Mouse (Mus musculus) MEL (cell line): Measurements from ENCODE around the gene Cox6b2. TPM values are rescaled to one million over a fixed set of nuclear protein-coding genes. Genes with fewer than 3 reads are reported as not detected.

Experiments used
- DNase-seq: peaks from one replicate; pipeline ENCODE4 v3.0.0; 2011; ENCODE audit warnings: low read depth, low spot score
- H3K27ac ChIP-seq: 2 replicates; pipeline ENCODE4 v1.5.1; 2012; ENCODE audit warnings: low read depth, mild to moderate bottlenecking, control low read depth, low read length, moderate library complexity; ENCODE audit not compliant: control insufficient read depth
- H3K27me3 ChIP-seq, 2 experiments: fragments of 150-350 bp in 1 of 2; sonication (generic) in 1 of 2; 2 replicates each; pipeline ENCODE4 v1.6.1; 2012; ENCODE audit warnings: low read length in 2 of 2, mild to moderate bottlenecking in 2 of 2, improper control_type of control experiment in 1 of 2, moderate library complexity in 1 of 2; ENCODE audit not compliant: insufficient read depth in 2 of 2, control insufficient read depth in 1 of 2
- H3K36me3 ChIP-seq, 2 experiments: 2 replicates each; pipeline ENCODE4 v1.6.1; 2012 to 2014; ENCODE audit warnings: low read length in 2 of 2, improper control_type of control experiment in 1 of 2, inconsistent platforms in 1 of 2, mild to moderate bottlenecking in 1 of 2; ENCODE audit not compliant: insufficient read depth in 2 of 2, control insufficient read depth in 1 of 2
- H3K4me1 ChIP-seq, 2 experiments: fragments of 150-350 bp in 1 of 2; sonication (generic) in 1 of 2; 2 replicates each; pipeline ENCODE4 v1.6.1; 2012; ENCODE audit warnings: low read length in 2 of 2, improper control_type of control experiment in 1 of 2, mild to moderate bottlenecking in 1 of 2; ENCODE audit not compliant: insufficient read depth in 2 of 2, control insufficient read depth in 1 of 2
- H3K4me3 ChIP-seq, 2 experiments: fragments of 150-350 bp in 1 of 2; sonication (generic) in 1 of 2; 2 replicates each; pipeline ENCODE4 v1.5.1; 2012; ENCODE audit warnings: low read depth in 2 of 2, low read length in 2 of 2, mild to moderate bottlenecking in 2 of 2, moderate library complexity in 2 of 2, control low read depth in 1 of 2, improper control_type of control experiment in 1 of 2; ENCODE audit not compliant: control insufficient read depth in 1 of 2, insufficient read depth in 1 of 2
- H3K79me2 ChIP-seq: 2 replicates; pipeline ENCODE4 v1.6.1; 2012; ENCODE audit warnings: mild to moderate bottlenecking, low read length, moderate library complexity; ENCODE audit not compliant: control insufficient read depth, poor library complexity, insufficient read depth
- H3K9ac ChIP-seq: 2 replicates; pipeline ENCODE4 v1.6.1; 2012; ENCODE audit warnings: low read depth, mild to moderate bottlenecking, control low read depth, low read length, moderate library complexity; ENCODE audit not compliant: control insufficient read depth, poor library complexity, severe bottlenecking
- H3K9me3 ChIP-seq: fragments of 150-350 bp; sonication (generic); replicated peaks from 2 replicates; pipeline ENCODE4 v1.6.1; 2012; ENCODE audit warnings: mild to moderate bottlenecking, low read length, improper control_type of control experiment, moderate library complexity; ENCODE audit not compliant: insufficient read depth
- BHLHE40 ChIP-seq: IDR thresholded peaks from 2 replicates; pipeline ENCODE4 v1.6.1; 2012; ENCODE audit warnings: low read depth, mild to moderate bottlenecking, inconsistent platforms, low read length, improper control_type of control experiment, borderline replicate concordance
- CHD2 ChIP-seq: IDR thresholded peaks from 2 replicates; pipeline ENCODE4 v1.6.1; 2011; ENCODE audit warnings: low read length, improper control_type of control experiment
- CTCF ChIP-seq, 3 experiments: IDR thresholded peaks in 2 of 3; conservative IDR thresholded peaks in 1 of 3; 2 replicates each; pipeline ENCODE4 v1.5.1; 2011 to 2012; ENCODE audit warnings: low read length in 3 of 3, low read depth in 2 of 3, mild to moderate bottlenecking in 2 of 3, improper control_type of control experiment in 1 of 3, inconsistent platforms in 1 of 3, mixed read lengths in 1 of 3, moderate library complexity in 1 of 3; ENCODE audit not compliant: control insufficient read depth in 1 of 3, insufficient read depth in 1 of 3, poor library complexity in 1 of 3, severe bottlenecking in 1 of 3
- E2F4 ChIP-seq: IDR thresholded peaks from 2 replicates; pipeline ENCODE4 v1.6.1; 2011; ENCODE audit warnings: low read depth, low read length, improper control_type of control experiment, borderline replicate concordance
- ELF1 ChIP-seq: IDR thresholded peaks from 2 replicates; pipeline ENCODE4 v1.6.1; 2014; ENCODE audit warnings: low read depth, mild to moderate bottlenecking, inconsistent platforms, low read length, improper control_type of control experiment, moderate library complexity
- GABPA ChIP-seq: IDR thresholded peaks from 2 replicates; pipeline ENCODE4 v1.6.1; 2012; ENCODE audit warnings: low read depth, mild to moderate bottlenecking, inconsistent platforms, low read length, improper control_type of control experiment, moderate library complexity
- GATA1 ChIP-seq: IDR thresholded peaks from 2 replicates; pipeline ENCODE4 v1.6.1; 2011; ENCODE audit warnings: low read depth, low read length, improper control_type of control experiment
- HCFC1 ChIP-seq: IDR thresholded peaks from 2 replicates; pipeline ENCODE4 v1.6.1; 2012; ENCODE audit warnings: low read depth, mild to moderate bottlenecking, inconsistent platforms, low read length, improper control_type of control experiment, moderate library complexity
- JUND ChIP-seq: IDR thresholded peaks from 2 replicates; pipeline ENCODE4 v1.6.1; 2011; ENCODE audit warnings: low read depth, mild to moderate bottlenecking, improper control_type of control experiment, low read length
- MAFK ChIP-seq: IDR thresholded peaks from 2 replicates; pipeline ENCODE4 v1.6.1; 2011; ENCODE audit warnings: low read depth, mild to moderate bottlenecking, low read length, improper control_type of control experiment, borderline replicate concordance
- MAX ChIP-seq: IDR thresholded peaks from 2 replicates; pipeline ENCODE4 v1.6.1; 2011; ENCODE audit warnings: low read length, improper control_type of control experiment
- MAZ ChIP-seq: IDR thresholded peaks from 2 replicates; pipeline ENCODE4 v1.6.1; 2012; ENCODE audit warnings: low read depth, mild to moderate bottlenecking, inconsistent platforms, low read length, improper control_type of control experiment
- MEF2A ChIP-seq: IDR thresholded peaks from 2 replicates; pipeline ENCODE4 v1.6.1; 2014; ENCODE audit warnings: low read depth, mild to moderate bottlenecking, inconsistent platforms, low read length, improper control_type of control experiment; ENCODE audit not compliant: poor library complexity, insufficient replicate concordance, severe bottlenecking; ENCODE audit errors: extremely low read depth
- MXI1 ChIP-seq: IDR thresholded peaks from 2 replicates; pipeline ENCODE4 v1.6.1; 2011; ENCODE audit warnings: mild to moderate bottlenecking, low read depth, low read length, improper control_type of control experiment
- MYC ChIP-seq: IDR thresholded peaks from 2 replicates; pipeline ENCODE4 v1.6.1; 2011; ENCODE audit warnings: low read depth, mild to moderate bottlenecking, low read length, improper control_type of control experiment, moderate library complexity
- NRF1 ChIP-seq: IDR thresholded peaks from 2 replicates; pipeline ENCODE4 v1.6.1; 2014; ENCODE audit warnings: low read depth, mild to moderate bottlenecking, inconsistent platforms, low read length, improper control_type of control experiment, moderate library complexity; ENCODE audit not compliant: poor library complexity, insufficient read depth, severe bottlenecking
- POLR2A ChIP-seq, 2 experiments: IDR thresholded peaks; 2 replicates each; pipeline ENCODE4 v1.6.1; 2011 to 2012; ENCODE audit warnings: low read length in 2 of 2, mild to moderate bottlenecking in 2 of 2, control low read depth in 1 of 2, improper control_type of control experiment in 1 of 2, low read depth in 1 of 2, moderate library complexity in 1 of 2; ENCODE audit not compliant: control insufficient read depth in 1 of 2, insufficient read depth in 1 of 2, poor library complexity in 1 of 2
- RAD21 ChIP-seq: IDR thresholded peaks from 2 replicates; pipeline ENCODE4 v1.6.1; 2011; ENCODE audit warnings: mild to moderate bottlenecking, low read depth, low read length, improper control_type of control experiment
- RCOR1 ChIP-seq: IDR thresholded peaks from 2 replicates; pipeline ENCODE4 v1.6.1; 2012; ENCODE audit warnings: low read depth, mild to moderate bottlenecking, inconsistent platforms, low read length, improper control_type of control experiment
- SIN3A ChIP-seq: IDR thresholded peaks from 2 replicates; pipeline ENCODE4 v1.6.1; 2012; ENCODE audit warnings: low read length, improper control_type of control experiment, inconsistent platforms
- SMC3 ChIP-seq: IDR thresholded peaks from 2 replicates; pipeline ENCODE4 v1.6.1; 2011; ENCODE audit warnings: low read depth, low read length, improper control_type of control experiment
- TAL1 ChIP-seq: IDR thresholded peaks from 2 replicates; pipeline ENCODE4 v1.6.1; 2012; ENCODE audit warnings: mild to moderate bottlenecking, inconsistent platforms, low read length, moderate library complexity, mixed read lengths
- TBP ChIP-seq: IDR thresholded peaks from 2 replicates; pipeline ENCODE4 v1.8.0; 2011; ENCODE audit warnings: low read depth, low read length, improper control_type of control experiment
- TCF12 ChIP-seq: IDR thresholded peaks from 2 replicates; pipeline ENCODE4 v1.6.1; 2014; ENCODE audit warnings: low read depth, mild to moderate bottlenecking, inconsistent platforms, low read length, improper control_type of control experiment, moderate library complexity
- UBTF ChIP-seq: IDR thresholded peaks from 2 replicates; pipeline ENCODE4 v1.6.1; 2012; ENCODE audit warnings: low read depth, mild to moderate bottlenecking, inconsistent platforms, low read length, improper control_type of control experiment, moderate library complexity, borderline replicate concordance; ENCODE audit not compliant: insufficient read depth
- USF1 ChIP-seq: IDR thresholded peaks from 2 replicates; pipeline ENCODE4 v1.6.1; 2014; ENCODE audit warnings: low read depth, mild to moderate bottlenecking, inconsistent platforms, low read length, improper control_type of control experiment, moderate library complexity
- USF2 ChIP-seq, 2 experiments: IDR thresholded peaks; 2 replicates each; pipeline ENCODE4 v1.6.1; 2011 to 2012; ENCODE audit warnings: improper control_type of control experiment in 2 of 2, low read length in 2 of 2, borderline replicate concordance in 1 of 2, inconsistent platforms in 1 of 2, low read depth in 1 of 2, mild to moderate bottlenecking in 1 of 2; ENCODE audit not compliant: insufficient read depth in 1 of 2
- ZC3H11A ChIP-seq: IDR thresholded peaks from 2 replicates; pipeline ENCODE4 v1.6.1; 2012; ENCODE audit warnings: low read depth, mild to moderate bottlenecking, inconsistent platforms, low read length, improper control_type of control experiment
- ZKSCAN1 ChIP-seq: IDR thresholded peaks from 2 replicates; pipeline ENCODE4 v1.6.1; 2012; ENCODE audit warnings: low read depth, mild to moderate bottlenecking, inconsistent platforms, low read length, improper control_type of control experiment, moderate library complexity
- polyA plus RNA-seq, 2 experiments: library from polyadenylated mRNA; stranded (reverse) in 1 of 2; unstranded in 1 of 2; fragments of >175 nt in 1 of 2; fragments of >200 nt in 1 of 2; gene quantifications; 2 replicates each; pipeline versions ENCODE4 v1.2.1 to v1.2.4; 2012; ENCODE audit warnings: low replicate concordance in 2 of 2, low read depth in 1 of 2; ENCODE audit not compliant: insufficient read length in 2 of 2, insufficient read depth in 1 of 2, missing spikeins in 1 of 2
- total RNA-seq: library from RNA; depleted of rRNA; stranded (reverse); fragments of 300-350 nt; gene quantifications from 2 replicates; pipeline ENCODE4 v1.2.3, GENCODE M21; 2012

The Cox6b2 gene
- total and polyA plus RNA-seq, 3 experiments, result 8.7 to 36.3 TPM; not detected in 1

GRCm38 (mm10) chr7:4782130-4782529, 29.2 kb upstream of the Cox6b2 start:
- peaks cover 0 to 10% of the 10 kb centered on the region in 2 experiments; a peak in 2 of 4 replicates for H3K4me1 ChIP-seq

GRCm38 (mm10) chr7:4779921-4780320, 27.0 kb upstream of the Cox6b2 start:
- TF ChIP-seq USF2 (IDR thresholded peaks at IDR 0.05; ENCODE audit: borderline replicate concordance in 1 of 2, insufficient read depth in 1 of 2, low read depth in 1 of 2, low read length in 2 of 2) (no peak), CHD2 (no peak), RAD21 (no peak), MXI1 (no peak), MAX (no peak), ZKSCAN1 (no peak), SMC3 (no peak), E2F4 (no peak), HCFC1 (no peak), MYC (no peak), JUND (no peak), CTCF (IDR thresholded peaks at IDR 0.05 in 2 of 3, conservative IDR thresholded peaks at IDR 0.05 in 1 of 3; ENCODE audit: control insufficient read depth in 1 of 3, insufficient read depth in 1 of 3, low read depth in 2 of 3, low read length in 3 of 3, poor library complexity in 1 of 3, severe bottlenecking in 1 of 3) (no peak), SIN3A (no peak), RCOR1 (no peak), GATA1 (no peak), MAFK (no peak), TAL1 (no peak), USF1 (no peak)
- Histone ChIP-seq H3K4me1 (peaks cover 0 to 12% of the 10 kb centered on the region in 2 experiments; a peak in 1 of 4 replicates), H3K27me3 (peaks cover 3 to 11% of the 10 kb centered on the region in 2 experiments; a peak in 3 of 4 replicates)

More at GRCm38 (mm10) chr7:4782130-4782529, 29.2 kb upstream of the Cox6b2 start:
- Histone ChIP-seq H3K36me3 (peaks cover 0 to 7% of the 10 kb centered on the region in 2 experiments; a peak in 3 of 4 replicates), H3K27me3 (peaks cover 0 to 1% of the 10 kb centered on the region in 2 experiments; a peak in 2 of 4 replicates), H3K9me3 (no peaks in the 10 kb centered on the region), H3K79me2 (peaks cover 4% of the 10 kb centered on the region), H3K4me3 (no peak overlapping the region), H3K9ac (no peak overlapping the region), H3K27ac (no peak overlapping the region)
- TF ChIP-seq NRF1 (no peak), MAZ (no peak), GATA1 (no peak), USF1 (no peak), ZC3H11A (no peak), BHLHE40 (no peak), GABPA (no peak), UBTF (no peak), HCFC1 (no peak), MAFK (no peak), USF2 (IDR thresholded peaks at IDR 0.05; ENCODE audit: borderline replicate concordance in 1 of 2, insufficient read depth in 1 of 2, low read depth in 1 of 2, low read length in 2 of 2) (no peak), TBP (no peak), MEF2A (no peak), CTCF (IDR thresholded peaks at IDR 0.05 in 2 of 3, conservative IDR thresholded peaks at IDR 0.05 in 1 of 3; ENCODE audit: control insufficient read depth in 1 of 3, insufficient read depth in 1 of 3, low read depth in 2 of 3, low read length in 3 of 3, poor library complexity in 1 of 3, severe bottlenecking in 1 of 3) (no peak), E2F4 (no peak), ELF1 (no peak), POLR2A (IDR thresholded peaks at IDR 0.05; ENCODE audit: control insufficient read depth in 1 of 2, insufficient read depth in 1 of 2, low read depth in 1 of 2, low read length in 2 of 2, poor library complexity in 1 of 2) (no peak), MYC (no peak), CHD2 (no peak), TCF12 (no peak)
- peak; percentile 28 for DNase-seq

More at GRCm38 (mm10) chr7:4779921-4780320, 27.0 kb upstream of the Cox6b2 start:
- Histone ChIP-seq H3K9ac (no peak overlapping the region), H3K9me3 (no peaks in the 10 kb centered on the region), H3K79me2 (no peaks in the 10 kb centered on the region), H3K27ac (no peak overlapping the region), H3K4me3 (no peak overlapping the region), H3K36me3 (no peaks in the 10 kb centered on the region; a peak in 1 of 4 replicates)
- DNase-seq, result peak; percentile 31
